Mouse (Mus musculus) hindbrain, embryonic 12.5 days (tissue): ENCODE results near the gene Hoxb13. TPM values are rescaled to one million over a fixed set of nuclear protein-coding genes. Genes with fewer than 3 reads are reported as not detected.

Experiments used
- ATAC-seq: fragments of 200-750 bp; cut with Nextera tagmentation; 2 replicates; pipeline ENCODE4 v1.8.0; 2017; ENCODE audit warnings: moderate TSS enrichment; ENCODE audit not compliant: low FRiP score
- H3K27ac ChIP-seq: fragments of 300-500 bp; sonication (generic); 2 replicates; pipeline ENCODE4 v1.5.1; 2016; ENCODE audit warnings: mild to moderate bottlenecking
- H3K27me3 ChIP-seq: fragments of 300-500 bp; sonication (generic); 2 replicates; pipeline ENCODE4 v1.6.1; 2016; ENCODE audit warnings: mild to moderate bottlenecking
- H3K36me3 ChIP-seq: fragments of 300-500 bp; sonication (generic); 2 replicates; pipeline ENCODE4 v1.6.1; 2016; ENCODE audit warnings: mild to moderate bottlenecking
- H3K4me1 ChIP-seq: fragments of 300-500 bp; sonication (generic); 2 replicates; pipeline ENCODE4 v1.6.1; 2016
- H3K4me2 ChIP-seq: fragments of 300-500 bp; sonication (generic); replicated peaks from 2 replicates; pipeline ENCODE4 v1.6.1; 2016; ENCODE audit warnings: mild to moderate bottlenecking
- H3K4me3 ChIP-seq: fragments of 300-500 bp; sonication (generic); 2 replicates; pipeline ENCODE4 v1.5.1; 2016; ENCODE audit warnings: mild to moderate bottlenecking
- H3K9ac ChIP-seq: fragments of 300-500 bp; sonication (generic); 2 replicates; pipeline ENCODE4 v1.6.1; 2016; ENCODE audit warnings: mild to moderate bottlenecking, moderate library complexity
- H3K9me3 ChIP-seq: fragments of 300-500 bp; sonication (generic); replicated peaks from 2 replicates; pipeline ENCODE4 v1.6.1; 2016; ENCODE audit warnings: mild to moderate bottlenecking
- WGBS: fragments of 180-500 bp; shearing (Covaris S2); methylation state at CpG from one replicate; pipeline ENCODE4 v1.1.7; 2016; 5-methylcytosine and 5-hydroxymethylcytosine counted together
- polyA plus RNA-seq: library from polyadenylated mRNA; unstranded; fragments of >200 nt; fragmentation: Nextera tagmentation; extraction: Ambion mirVana; gene quantifications from 2 replicates; pipeline ENCODE4 v1.2.1, GENCODE M21; 2016

Gene Hoxb13
- polyA plus RNA-seq, 1 experiment from 2014 or later = not detected

- no peaks in the 10 kb centered on the region for H3K36me3 ChIP-seq
- peaks cover 6% of the 10 kb centered on the region for H3K27me3 ChIP-seq
- no peak overlapping the region for H3K27ac ChIP-seq
- H3K4me3 ChIP-seq = no peak overlapping the region
- no peak overlapping the region for H3K9ac ChIP-seq
- 41% methylated on average over 2 of the region's 2 CpGs for WGBS
- no peaks in the 10 kb centered on the region for H3K9me3 ChIP-seq
- no peak overlapping the region for H3K4me2 ChIP-seq
- no peaks in the 10 kb centered on the region for H3K4me1 ChIP-seq
- ATAC-seq = no peak
Observed at GRCm38 (mm10) chr11:96223813-96224212, 29.7 kb downstream of the Hoxb13 start.

GRCm38 (mm10) chr11:96227676-96228075, 33.6 kb downstream of the Hoxb13 start:
- no peak for ATAC-seq
- WGBS = 82% methylated on average over 9 of the region's 9 CpGs
- Histone ChIP-seq H3K4me3 (no peak overlapping the region), H3K27ac (no peak overlapping the region), H3K9ac (no peak overlapping the region), H3K36me3 (no peaks in the 10 kb centered on the region), H3K9me3 (no peaks in the 10 kb centered on the region), H3K4me2 (no peak overlapping the region), H3K27me3 (peaks cover 15% of the 10 kb centered on the region), H3K4me1 (no peaks in the 10 kb centered on the region)

GRCm38 (mm10) chr11:96234906-96235305, 40.8 kb downstream of the Hoxb13 start:
- H3K4me2 ChIP-seq = no peak overlapping the region
- H3K9me3 ChIP-seq = no peaks in the 10 kb centered on the region
- no peak overlapping the region for H3K4me3 ChIP-seq
- no peaks in the 10 kb centered on the region for H3K36me3 ChIP-seq
- WGBS = 5% methylated on average over 12 of the region's 12 CpGs
- H3K27ac ChIP-seq = no peak overlapping the region
- H3K27me3 ChIP-seq = peaks cover 50% of the 10 kb centered on the region
- H3K4me1 ChIP-seq = no peaks in the 10 kb centered on the region
- H3K9ac ChIP-seq = no peak overlapping the region
- ATAC-seq = no peak

GRCm38 (mm10) chr11:96240211-96240610, 46.1 kb downstream of the Hoxb13 start:
- no peak for ATAC-seq
- Histone ChIP-seq H3K27ac (no peak overlapping the region), H3K4me3 (no peak overlapping the region), H3K4me2 (no peak overlapping the region), H3K4me1 (no peaks in the 10 kb centered on the region), H3K9me3 (no peaks in the 10 kb centered on the region), H3K9ac (no peak overlapping the region), H3K36me3 (no peaks in the 10 kb centered on the region), H3K27me3 (peaks cover 63% of the 10 kb centered on the region)
- WGBS = 2% methylated on average over 7 of the region's 7 CpGs

Other genes with a start within 250 kb of the Hoxb13 start
- gene Igf2bp1, start 188.4 kb upstream of the Hoxb13 start, polyA plus RNA-seq = 71.1 and 73.3 TPM in 2 replicates
- not detected in 2 replicates for gene Gip, start 169.8 kb upstream of the Hoxb13 start, polyA plus RNA-seq
- gene Snf8, start 159.4 kb upstream of the Hoxb13 start, polyA plus RNA-seq = 115 and 118 TPM in 2 replicates
- 40.7 and 43.4 TPM in 2 replicates for gene Ube2z, start 128.9 kb upstream of the Hoxb13 start, polyA plus RNA-seq
- 377 and 424 TPM in 2 replicates for gene Atp5g1, start 118.6 kb upstream of the Hoxb13 start, polyA plus RNA-seq
- 0.15 TPM in 1 of 2 replicates, not detected in the other for gene Calcoco2, start 82.4 kb upstream of the Hoxb13 start, polyA plus RNA-seq
- 0.13 and 0.15 TPM in 2 replicates for gene Ttll6, start 60.5 kb upstream of the Hoxb13 start, polyA plus RNA-seq
- 0.36 and 0.46 TPM in 2 replicates for gene Hoxb9, start 77.1 kb downstream of the Hoxb13 start, polyA plus RNA-seq
- gene Hoxb8, start 87.6 kb downstream of the Hoxb13 start, polyA plus RNA-seq = 4.4 and 8.1 TPM in 2 replicates
- 9.6 and 11.0 TPM in 2 replicates for gene Hoxb7, start 92.3 kb downstream of the Hoxb13 start, polyA plus RNA-seq
- 60.0 and 64.5 TPM in 2 replicates for gene Hoxb6, start 98.2 kb downstream of the Hoxb13 start, polyA plus RNA-seq
- 74.3 and 126 TPM in 2 replicates for gene Hoxb5, start 109.0 kb downstream of the Hoxb13 start, polyA plus RNA-seq
- gene Hoxb4, start 124.0 kb downstream of the Hoxb13 start, polyA plus RNA-seq = 7.7 and 8.1 TPM in 2 replicates
- gene Hoxb3, start 129.0 kb downstream of the Hoxb13 start, polyA plus RNA-seq = 15.3 and 19.3 TPM in 2 replicates
- gene Hoxb2, start 156.2 kb downstream of the Hoxb13 start, polyA plus RNA-seq = 58.2 and 73.9 TPM in 2 replicates
- gene Hoxb1, start 171.4 kb downstream of the Hoxb13 start, polyA plus RNA-seq = 0.82 and 2.2 TPM in 2 replicates